Mouse (Mus musculus): ENCODE data around the gene Opn1sw.
"Not testable (repeated sequence)": the region's sequence is repeated elsewhere in the genome, so short reads cannot be mapped to it uniquely, and the experiment has no call there.

Gene Opn1sw

GRCm38 (mm10) chr6:29395910-29396713 lies 7.8 kb upstream of the Opn1sw start, which contains the start of gene Ccdc136:
Gene Ccdc136 (plus strand): TSS chr6:29396309.
- DNase-seq (ENCODE audit: low spot score): peak; percentile 77

GRCm38 (mm10) chr6:29394286-29394685 lies 6.0 kb upstream of the Opn1sw start:
- DNase-seq (ENCODE audit: low spot score): no peak

- DNase-seq (ENCODE audit: low spot score): no peak
These were observed 3.5 kb upstream of the Opn1sw start for GRCm38 (mm10) chr6:29391802-29392201.

- DNase-seq (ENCODE audit: low spot score): not testable (repeated sequence)
These were observed 3.0 kb upstream of the Opn1sw start for GRCm38 (mm10) chr6:29391241-29391640.

- not testable (repeated sequence) for DNase-seq (ENCODE audit: low spot score)
These were observed 2.2 kb upstream of the Opn1sw start for GRCm38 (mm10) chr6:29390500-29390899.

- DNase-seq (ENCODE audit: low spot score): no peak
These were observed 1.2 kb upstream of the Opn1sw start for GRCm38 (mm10) chr6:29389425-29389824.

- DNase-seq (ENCODE audit: low spot score): peak; percentile 95
These were observed 375 bp upstream of the Opn1sw start for GRCm38 (mm10) chr6:29388606-29389080.

- no peak for DNase-seq (ENCODE audit: low spot score)
These were observed 5.8 kb downstream of the Opn1sw start for GRCm38 (mm10) chr6:29382442-29382841.

GRCm38 (mm10) chr6:29379954-29380353 lies 8.3 kb downstream of the Opn1sw start:
- no peak for DNase-seq (ENCODE audit: low spot score)

- DNase-seq (ENCODE audit: low spot score): no peak
These were observed 9.6 kb downstream of the Opn1sw start for GRCm38 (mm10) chr6:29378678-29379077.

GRCm38 (mm10) chr6:29377386-29377785 lies 10.9 kb downstream of the Opn1sw start:
- DNase-seq (ENCODE audit: low spot score): no peak

- DNase-seq (ENCODE audit: low spot score): no peak
These were observed 23.0 kb downstream of the Opn1sw start for GRCm38 (mm10) chr6:29365277-29365676.

- DNase-seq (ENCODE audit: low spot score): no peak
These were observed 25.1 kb downstream of the Opn1sw start for GRCm38 (mm10) chr6:29363129-29363515.

- DNase-seq (ENCODE audit: low spot score): no peak
These were observed 25.8 kb downstream of the Opn1sw start for GRCm38 (mm10) chr6:29362246-29363128.

GRCm38 (mm10) chr6:29360211-29360610 lies 28.1 kb downstream of the Opn1sw start:
- DNase-seq (ENCODE audit: low spot score): no peak

GRCm38 (mm10) chr6:29359386-29359785 lies 28.9 kb downstream of the Opn1sw start:
- DNase-seq (ENCODE audit: low spot score): no peak

- no peak for DNase-seq (ENCODE audit: low spot score)
These were observed 35.5 kb downstream of the Opn1sw start for GRCm38 (mm10) chr6:29352816-29353215.

- no peak for DNase-seq (ENCODE audit: low spot score)
These were observed 36.7 kb downstream of the Opn1sw start for GRCm38 (mm10) chr6:29351613-29352012.

- no peak for DNase-seq (ENCODE audit: low spot score)
These were observed 39.9 kb downstream of the Opn1sw start for GRCm38 (mm10) chr6:29348371-29348724.

- DNase-seq (ENCODE audit: low spot score): peak; percentile 100
These were observed 40.5 kb downstream of the Opn1sw start, which contains the start of gene Calu for GRCm38 (mm10) chr6:29347665-29348370. Gene Calu (plus strand): TSS chr6:29348069.

GRCm38 (mm10) chr6:29347189-29347588 lies 41.1 kb downstream of the Opn1sw start:
- DNase-seq (ENCODE audit: low spot score): no peak

- not testable (repeated sequence) for DNase-seq (ENCODE audit: low spot score)
These were observed 41.8 kb downstream of the Opn1sw start for GRCm38 (mm10) chr6:29346512-29346911.
